Mouse (Mus musculus) thymus, adult 18-20 months (tissue): ENCODE measurements around the gene Naa11.

Source experiments
- DNase-seq, 2 experiments: peaks; one replicate each; pipeline ENCODE4 v3.0.0; 2022; ENCODE audit warnings: mixed read lengths in 2 of 2

The Naa11 gene

GRCm38 (mm10) chr5:97392160-97392559 is at the start of gene Naa11:
Gene Naa11, minus strand, starts transcription at chr5:97392379.
- no peak for DNase-seq

GRCm38 (mm10) chr5:97432512-97432911 is 40.3 kb upstream of the Naa11 start:
- DNase-seq: no peak

- no peak for DNase-seq
Measured at GRCm38 (mm10) chr5:97429976-97430375, 37.8 kb upstream of the Naa11 start.

GRCm38 (mm10) chr5:97421669-97422068 is 29.5 kb upstream of the Naa11 start:
- no peak for DNase-seq

- DNase-seq: no peak
Measured at GRCm38 (mm10) chr5:97417185-97417584, 25.0 kb upstream of the Naa11 start.

- no peak for DNase-seq
Measured at GRCm38 (mm10) chr5:97415837-97416236, 23.7 kb upstream of the Naa11 start.

- no peak for DNase-seq
Measured at GRCm38 (mm10) chr5:97413716-97414115, 21.5 kb upstream of the Naa11 start.

- no peak for DNase-seq
Measured at GRCm38 (mm10) chr5:97410190-97410589, 18.0 kb upstream of the Naa11 start.

- no peak for DNase-seq
Measured at GRCm38 (mm10) chr5:97409234-97409704, 17.1 kb upstream of the Naa11 start.

- no peak for DNase-seq
Measured at GRCm38 (mm10) chr5:97401042-97401441, 8.9 kb upstream of the Naa11 start.

- no peak for DNase-seq
Measured at GRCm38 (mm10) chr5:97397585-97397984, 5.4 kb upstream of the Naa11 start.

- DNase-seq: no peak
Measured at GRCm38 (mm10) chr5:97387622-97388021, 4.6 kb downstream of the Naa11 start.

- no peak for DNase-seq
Measured at GRCm38 (mm10) chr5:97384399-97384798, 7.8 kb downstream of the Naa11 start.

- DNase-seq: no peak
Measured at GRCm38 (mm10) chr5:97382548-97383222, 9.5 kb downstream of the Naa11 start.

- no peak for DNase-seq
Measured at GRCm38 (mm10) chr5:97379976-97380375, 12.2 kb downstream of the Naa11 start.

GRCm38 (mm10) chr5:97364781-97365180 is 27.4 kb downstream of the Naa11 start:
- no peak for DNase-seq

- DNase-seq: no peak
Measured at GRCm38 (mm10) chr5:97364252-97364651, 27.9 kb downstream of the Naa11 start.

GRCm38 (mm10) chr5:97362539-97362938 is 29.6 kb downstream of the Naa11 start:
- DNase-seq: no peak

- no peak for DNase-seq
Measured at GRCm38 (mm10) chr5:97359104-97359503, 33.1 kb downstream of the Naa11 start.

GRCm38 (mm10) chr5:97356135-97356534 is 36.0 kb downstream of the Naa11 start:
- no peak for DNase-seq

- no peak for DNase-seq
Measured at GRCm38 (mm10) chr5:97355152-97355551, 37.0 kb downstream of the Naa11 start.

- no peak for DNase-seq
Measured at GRCm38 (mm10) chr5:97348760-97349159, 43.4 kb downstream of the Naa11 start.

GRCm38 (mm10) chr5:97348310-97348709 is 43.9 kb downstream of the Naa11 start:
- DNase-seq: no peak

GRCm38 (mm10) chr5:97345732-97346253 is 46.4 kb downstream of the Naa11 start:
- no peak for DNase-seq

- no peak for DNase-seq
Measured at GRCm38 (mm10) chr5:97345129-97345528, 47.0 kb downstream of the Naa11 start.
